17 mouse cellular contexts compared by ENCODE assay signal in genomic region chr2:139757021-139757420, GRCm38 (mm10).
DNase-seq lines count a peak whose midpoint lies in the region; ATAC-seq and TF ChIP-seq lines count a peak whose summit lies in the region.
"Had no signal": no experiment of that assay in that cellular context is flagged by ENCODE, and none has a peak within 500 bp of the region (broad histone marks: within the 10 kb centered on the region; RNA-seq: fewer than 3 reads in every experiment).

No protein-coding gene starts in this region.

- no peaks in the 10 kb centered on the region for H3K36me3 ChIP-seq in liver, embryonic 11.5 days (ENCODE audit: control insufficient read depth, insufficient read depth, low read length)
- no peaks in the 10 kb centered on the region for H3K36me3 ChIP-seq in liver, postnatal 0 days (replicated peaks; ENCODE audit: insufficient read depth, low read length)
- H3K36me3 ChIP-seq in forebrain, embryonic 16.5 days (ENCODE audit: control insufficient read depth, insufficient read depth), result no peaks in the 10 kb centered on the region
- no peaks in the 10 kb centered on the region for H3K36me3 ChIP-seq in midbrain, embryonic 12.5 days
- H3K36me3 ChIP-seq: heart, embryonic 10.5 days had no signal

- no peak overlapping the region for H3K4me2 ChIP-seq in liver, embryonic 11.5 days
- H3K4me2 ChIP-seq in liver, postnatal 0 days (ENCODE audit: low read depth, low read length), result no peak overlapping the region
- H3K4me2 ChIP-seq in forebrain, embryonic 16.5 days (ENCODE audit: low read length), result no peak overlapping the region
- H3K4me2 ChIP-seq in midbrain, embryonic 12.5 days (replicated peaks), result no peak overlapping the region

- no peak overlapping the region for H3K9ac ChIP-seq in liver, embryonic 11.5 days (ENCODE audit: low read depth, low read length)
- H3K9ac ChIP-seq in liver, postnatal 0 days (replicated peaks), result no peak overlapping the region
- H3K9ac ChIP-seq in forebrain, embryonic 16.5 days (replicated peaks; ENCODE audit: low read depth, low read length), result no peak overlapping the region
- no peak overlapping the region for H3K9ac ChIP-seq in midbrain, embryonic 12.5 days (replicated peaks)

- no peak for TF ChIP-seq CTCF in liver, postnatal 0 days (IDR thresholded peaks at IDR 0.05; ENCODE audit: low read depth)

- WGBS in liver, embryonic 11.5 days, result 82% methylated on average over 8 of the region's 8 CpGs
- 77% methylated on average over 8 of the region's 8 CpGs for WGBS in liver, postnatal 0 days (ENCODE audit: insufficient replicate concordance)
- WGBS in forebrain, embryonic 16.5 days, result 77% methylated on average over 8 of the region's 8 CpGs
- WGBS in midbrain, embryonic 12.5 days, result 63% methylated on average over 8 of the region's 8 CpGs

- no peaks in the 10 kb centered on the region for H3K4me1 ChIP-seq in liver, embryonic 11.5 days (replicated peaks; ENCODE audit: control insufficient read depth, insufficient read depth, low read length)
- no peaks in the 10 kb centered on the region for H3K4me1 ChIP-seq in liver, postnatal 0 days (ENCODE audit: insufficient read depth)
- no peaks in the 10 kb centered on the region for H3K4me1 ChIP-seq in forebrain, embryonic 16.5 days (replicated peaks; ENCODE audit: control insufficient read depth, insufficient read depth, low read length)
- H3K4me1 ChIP-seq in midbrain, embryonic 12.5 days, result peaks cover 3% of the 10 kb centered on the region; the same call in 1 of the 2 replicates
- H3K4me1 ChIP-seq: heart, embryonic 10.5 days had no signal

- no peak for DNase-seq in liver, embryonic 11.5 days (ENCODE audit: low spot score)
- no peak for DNase-seq in liver, postnatal 0 days
- DNase-seq in retina, postnatal 1 day, result peak; percentile 31
- no peak for DNase-seq in right cerebral cortex, postnatal 36 days (ENCODE audit: low spot score in 2 of 2)
- no peak for DNase-seq in left cerebral cortex, adult 8-10 months (ENCODE audit: low spot score in 2 of 2)
- DNase-seq: cerebellum, adult 11-12 months; embryo, embryonic 11 days; gastrocnemius, postnatal 14 days; heart, postnatal 4 days; kidney, adult 11 months; lung, adult 2 months; right cerebral cortex, postnatal 14 days; thymus, adult 18-20 months had no signal

- 0 out of 2 replicates have a peak, but pooled peaks have one; percentile 15 for ATAC-seq in liver, embryonic 11.5 days (replicated peaks; ENCODE audit: low FRiP score)
- no peak for ATAC-seq in liver, postnatal 0 days
- peak; percentile 45; the same call in 1 of the 2 replicates for ATAC-seq in forebrain, embryonic 16.5 days
- peak; percentile 93 for ATAC-seq in midbrain, embryonic 12.5 days (ENCODE audit: low FRiP score, low read depth)
- ATAC-seq: activated CD4-positive, CD25-positive, alpha-beta regulatory T cell, adult 4 months had no signal

- no peaks in the 10 kb centered on the region for H3K27me3 ChIP-seq in liver, embryonic 11.5 days (replicated peaks; ENCODE audit: control insufficient read depth, insufficient read depth, low read length)
- H3K27me3 ChIP-seq in liver, postnatal 0 days (ENCODE audit: insufficient read depth, low read length), result no peaks in the 10 kb centered on the region
- no peaks in the 10 kb centered on the region for H3K27me3 ChIP-seq in forebrain, embryonic 16.5 days (replicated peaks; ENCODE audit: control insufficient read depth, insufficient read depth, low read length)
- H3K27me3 ChIP-seq in midbrain, embryonic 12.5 days, result no peaks in the 10 kb centered on the region

- TF ChIP-seq EP300 in liver, postnatal 0 days (IDR thresholded peaks at IDR 0.05; ENCODE audit: low read depth), result no peak

- no peaks in the 10 kb centered on the region for H3K9me3 ChIP-seq in liver, embryonic 11.5 days (ENCODE audit: control insufficient read depth, low read length)
- no peaks in the 10 kb centered on the region for H3K9me3 ChIP-seq in liver, postnatal 0 days (ENCODE audit: low read length)
- no peaks in the 10 kb centered on the region for H3K9me3 ChIP-seq in forebrain, embryonic 16.5 days (ENCODE audit: control insufficient read depth, low read length)
- no peaks in the 10 kb centered on the region for H3K9me3 ChIP-seq in midbrain, embryonic 12.5 days
- H3K9me3 ChIP-seq: heart, embryonic 10.5 days had no signal

- no peak overlapping the region for H3K27ac ChIP-seq in liver, embryonic 11.5 days (ENCODE audit: low read depth, low read length)
- no peak overlapping the region for H3K27ac ChIP-seq in liver, postnatal 0 days (ENCODE audit: low read depth)
- no peak overlapping the region for H3K27ac ChIP-seq in forebrain, embryonic 16.5 days (ENCODE audit: low read length)
- 0 out of 2 replicates have a peak overlapping the region, but pooled peaks have one; percentile 35 for H3K27ac ChIP-seq in midbrain, embryonic 12.5 days (replicated peaks)
- H3K27ac ChIP-seq: heart, embryonic 10.5 days had no signal

- no peak overlapping the region for H3K4me3 ChIP-seq in liver, embryonic 11.5 days (ENCODE audit: low read depth, low read length)
- no peak overlapping the region for H3K4me3 ChIP-seq in liver, postnatal 0 days (ENCODE audit: low read depth, low read length)
- no peak overlapping the region for H3K4me3 ChIP-seq in forebrain, embryonic 16.5 days (replicated peaks; ENCODE audit: low read length)
- no peak overlapping the region for H3K4me3 ChIP-seq in midbrain, embryonic 12.5 days
- H3K4me3 ChIP-seq: heart, embryonic 10.5 days had no signal
